Mouse (Mus musculus) ES-Bruce4 (cell line): ENCODE measurements around the gene Gm43064. TPM values are rescaled to one million over a fixed set of nuclear protein-coding genes. Genes with fewer than 3 reads are reported as not detected.

Experiments used
- H3K27ac ChIP-seq: 2 replicates; pipeline ENCODE4 v1.5.1; 2012; ENCODE audit warnings: low read length, inconsistent platforms; ENCODE audit not compliant: insufficient read depth
- H3K27me3 ChIP-seq: 2 replicates; pipeline ENCODE4 v1.6.1; 2012; ENCODE audit warnings: mild to moderate bottlenecking, low read length, inconsistent platforms; ENCODE audit not compliant: control insufficient read depth, poor library complexity, insufficient read depth, severe bottlenecking
- H3K36me3 ChIP-seq: 2 replicates; pipeline ENCODE4 v1.6.1; 2012; ENCODE audit warnings: inconsistent platforms, mild to moderate bottlenecking, low read length, moderate library complexity; ENCODE audit not compliant: control insufficient read depth, poor library complexity, insufficient read depth, severe bottlenecking
- H3K4me1 ChIP-seq: one replicate; pipeline ENCODE4 v1.8.1; 2011; ENCODE audit warnings: low read length; ENCODE audit not compliant: control insufficient read depth, insufficient read depth
- H3K4me3 ChIP-seq: 2 replicates; pipeline ENCODE4 v1.5.1; 2011; ENCODE audit warnings: low read depth, mild to moderate bottlenecking, low read length
- H3K9ac ChIP-seq: 2 replicates; pipeline ENCODE4 v1.6.1; 2012; ENCODE audit warnings: low read depth, mild to moderate bottlenecking, inconsistent platforms; ENCODE audit not compliant: poor library complexity, severe bottlenecking
- H3K9me3 ChIP-seq: replicated peaks from 2 replicates; pipeline ENCODE4 v1.6.1; 2012; ENCODE audit warnings: mild to moderate bottlenecking, low read length, inconsistent platforms; ENCODE audit not compliant: control insufficient read depth, poor library complexity, insufficient read depth, severe bottlenecking
- CTCF ChIP-seq: IDR thresholded peaks from one replicate; pipeline ENCODE4 v1.8.1; 2011; ENCODE audit warnings: low read depth, low read length
- EP300 ChIP-seq: IDR thresholded peaks from 2 replicates; pipeline ENCODE4 v1.6.1; 2011; ENCODE audit warnings: low read depth, low read length; ENCODE audit not compliant: insufficient read depth
- POLR2A ChIP-seq: IDR thresholded peaks from one replicate; pipeline ENCODE4 v1.8.1; 2011; ENCODE audit warnings: low read length; ENCODE audit not compliant: insufficient read depth
- polyA plus RNA-seq: library from polyadenylated mRNA; stranded (reverse); fragments of >200 nt; gene quantifications from 2 replicates; pipeline ENCODE4 v1.2.4, GENCODE M21; 2011; ENCODE audit warnings: low read depth; ENCODE audit not compliant: missing spikeins, insufficient read depth, insufficient read length

Gene Gm43064
- polyA plus RNA-seq, 1 experiment = not detected

- Histone ChIP-seq H3K9ac (no peak overlapping the region), H3K27me3 (no peaks in the 10 kb centered on the region), H3K4me1 (peaks cover 6% of the 10 kb centered on the region), H3K9me3 (no peaks in the 10 kb centered on the region), H3K27ac (no peak overlapping the region), H3K36me3 (peaks cover 14% of the 10 kb centered on the region), H3K4me3 (no peak overlapping the region)
- TF ChIP-seq CTCF (no peak), EP300 (no peak), POLR2A (no peak)
Measured at GRCm38 (mm10) chr3:103774009-103774408, 35.4 kb upstream of the Gm43064 start.

GRCm38 (mm10) chr3:103777940-103778339 is 31.4 kb upstream of the Gm43064 start:
- Histone ChIP-seq H3K36me3 (peaks cover 10% of the 10 kb centered on the region), H3K9ac (no peak overlapping the region), H3K9me3 (no peaks in the 10 kb centered on the region), H3K27ac (no peak overlapping the region), H3K4me3 (no peak overlapping the region), H3K4me1 (no peaks in the 10 kb centered on the region), H3K27me3 (no peaks in the 10 kb centered on the region)
- TF ChIP-seq EP300 = no peak
- TF ChIP-seq POLR2A = no peak
- TF ChIP-seq CTCF = no peak

GRCm38 (mm10) chr3:103778660-103779059 is 30.7 kb upstream of the Gm43064 start:
- TF ChIP-seq EP300 = no peak
- no peak for TF ChIP-seq POLR2A
- no peak for TF ChIP-seq CTCF
- Histone ChIP-seq H3K4me1 (peaks cover 2% of the 10 kb centered on the region), H3K9ac (no peak overlapping the region), H3K36me3 (peaks cover 10% of the 10 kb centered on the region), H3K27me3 (no peaks in the 10 kb centered on the region), H3K27ac (no peak overlapping the region), H3K9me3 (no peaks in the 10 kb centered on the region), H3K4me3 (no peak overlapping the region)

- TF ChIP-seq POLR2A (no peak), EP300 (no peak), CTCF (no peak)
Measured at GRCm38 (mm10) chr3:103779183-103779582, 30.2 kb upstream of the Gm43064 start.

GRCm38 (mm10) chr3:103780271-103780670 is 29.1 kb upstream of the Gm43064 start:
- no peak for TF ChIP-seq CTCF
- no peak for TF ChIP-seq EP300
- TF ChIP-seq POLR2A = no peak
- no peak overlapping the region for H3K4me3 ChIP-seq
- peaks cover 2% of the 10 kb centered on the region for H3K4me1 ChIP-seq
- H3K36me3 ChIP-seq = peaks cover 10% of the 10 kb centered on the region
- H3K9me3 ChIP-seq = no peaks in the 10 kb centered on the region
- no peak overlapping the region for H3K9ac ChIP-seq
- H3K27me3 ChIP-seq = no peaks in the 10 kb centered on the region
- H3K27ac ChIP-seq = no peak overlapping the region

More at GRCm38 (mm10) chr3:103779183-103779582, 30.2 kb upstream of the Gm43064 start:
- H3K4me3 ChIP-seq = no peak overlapping the region
- H3K36me3 ChIP-seq = peaks cover 10% of the 10 kb centered on the region
- no peaks in the 10 kb centered on the region for H3K27me3 ChIP-seq
- no peak overlapping the region for H3K27ac ChIP-seq
- no peaks in the 10 kb centered on the region for H3K9me3 ChIP-seq
- peaks cover 2% of the 10 kb centered on the region for H3K4me1 ChIP-seq
- no peak overlapping the region for H3K9ac ChIP-seq

GRCm38 (mm10) chr3:103780777-103781176 is 28.6 kb upstream of the Gm43064 start:
- peaks cover 2% of the 10 kb centered on the region for H3K4me1 ChIP-seq
- no peak for TF ChIP-seq EP300
- TF ChIP-seq CTCF = no peak
- no peak for TF ChIP-seq POLR2A
- peaks cover 10% of the 10 kb centered on the region for H3K36me3 ChIP-seq
- H3K9ac ChIP-seq = no peak overlapping the region
- H3K4me3 ChIP-seq = no peak overlapping the region
- H3K9me3 ChIP-seq = no peaks in the 10 kb centered on the region
- no peaks in the 10 kb centered on the region for H3K27me3 ChIP-seq
- no peak overlapping the region for H3K27ac ChIP-seq
